Mouse (Mus musculus): Measurements from ENCODE around the gene Disp1. TPM values are rescaled to one million over a fixed set of nuclear protein-coding genes. Genes with fewer than 3 reads are reported as not detected.

Disp1 gene
- total and polyA plus RNA-seq, 2 experiments from 2014 or later = 6.3 to 7.2 TPM

- ATAC-seq = 0 out of 2 replicates have a peak, but pooled peaks have one; percentile 12
- no peak overlapping the region for H3K9ac ChIP-seq
- WGBS = 46% methylated on average over 12 of the region's 12 CpGs
Observed at GRCm38 (mm10) chr1:183140511-183141268, 80.6 kb downstream of the Disp1 start.

DNA sequence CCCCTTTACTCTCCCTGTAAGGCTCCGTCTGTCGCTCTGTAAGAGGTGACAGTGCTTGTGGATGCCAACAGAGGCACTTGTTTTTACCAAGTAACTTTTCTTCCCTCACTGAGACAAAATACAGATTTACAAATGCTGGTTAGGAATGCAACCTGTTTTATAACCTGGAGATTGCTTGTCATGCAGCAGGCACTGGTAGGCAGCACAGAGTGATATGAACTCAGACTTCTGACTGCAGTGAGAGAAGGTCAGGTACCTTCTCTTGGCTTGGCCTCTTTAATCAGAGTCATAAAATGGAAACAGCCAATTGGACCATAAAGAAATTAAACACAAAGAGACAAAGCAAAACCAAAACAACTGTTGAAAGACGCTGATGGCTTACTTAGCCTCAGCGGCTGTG lies 83.2 kb downstream of the Disp1 start:
- Histone ChIP-seq H3K4me2 (ENCODE audit: low read depth) (no peak overlapping the region), H3K4me3 (ENCODE audit: low read depth, low read length) (no peak overlapping the region), H3K27me3 (ENCODE audit: insufficient read depth, low read length) (no peaks in the 10 kb centered on the region), H3K4me1 (ENCODE audit: insufficient read depth) (peaks cover 5% of the 10 kb centered on the region; the same call in 1 of the 2 replicates), H3K9me3 (ENCODE audit: low read length) (no peaks in the 10 kb centered on the region), H3K9ac (no peak overlapping the region), H3K36me3 (ENCODE audit: insufficient read depth) (no peaks in the 10 kb centered on the region; the same call in 1 of the 2 replicates), H3K27ac (ENCODE audit: low read depth, low read length) (no peak overlapping the region)
- DNase-seq = no peak
- no peak for ATAC-seq
- no peak for TF ChIP-seq CTCF (IDR thresholded peaks at IDR 0.05; ENCODE audit: low read depth)
- 51% methylated on average over 4 of the region's 4 CpGs for WGBS

More at GRCm38 (mm10) chr1:183140511-183141268, 80.6 kb downstream of the Disp1 start:
- TF ChIP-seq CTCF (IDR thresholded peaks at IDR 0.05; ENCODE audit: low read depth) = no peak
- H3K4me3 ChIP-seq (ENCODE audit: low read depth, low read length) = no peak overlapping the region
- no peak for DNase-seq
- H3K4me2 ChIP-seq (ENCODE audit: low read depth) = no peak overlapping the region
- H3K27me3 ChIP-seq (ENCODE audit: insufficient read depth, low read length) = no peaks in the 10 kb centered on the region
- no peak overlapping the region for H3K27ac ChIP-seq (ENCODE audit: low read depth, low read length)
- no peaks in the 10 kb centered on the region for H3K9me3 ChIP-seq (ENCODE audit: low read length)
- H3K4me1 ChIP-seq (ENCODE audit: insufficient read depth) = peaks cover 5% of the 10 kb centered on the region; the same call in 1 of the 2 replicates
- H3K36me3 ChIP-seq (ENCODE audit: insufficient read depth) = no peaks in the 10 kb centered on the region

DNA sequence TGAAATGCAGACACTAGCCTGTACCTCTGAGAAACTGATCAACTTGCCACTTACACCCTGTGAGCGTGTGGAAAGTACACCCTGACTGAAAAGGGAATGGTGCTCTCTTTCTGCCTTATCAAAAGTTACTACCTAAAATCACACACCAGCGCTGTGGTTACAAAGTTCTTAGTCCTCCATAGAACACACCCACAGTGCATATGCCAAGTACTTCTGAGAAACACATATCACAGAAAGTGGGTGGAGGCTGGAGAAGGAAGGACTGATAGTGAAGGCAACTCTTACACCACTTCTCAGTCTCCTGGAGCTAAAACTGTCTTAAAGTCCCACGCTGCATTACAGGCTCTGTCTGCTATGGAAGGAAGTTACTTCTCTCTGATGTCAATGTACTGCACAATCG lies 86.9 kb downstream of the Disp1 start:
- WGBS = 92% methylated on average over 4 of the region's 4 CpGs
- ATAC-seq (no peak), DNase-seq (no peak)
- Histone ChIP-seq H3K9me3 (ENCODE audit: low read length) (no peaks in the 10 kb centered on the region), H3K9ac (no peak overlapping the region), H3K27ac (ENCODE audit: low read depth, low read length) (no peak overlapping the region), H3K4me1 (ENCODE audit: insufficient read depth) (no peaks in the 10 kb centered on the region; the same call in 1 of the 2 replicates), H3K27me3 (ENCODE audit: insufficient read depth, low read length) (no peaks in the 10 kb centered on the region), H3K36me3 (ENCODE audit: insufficient read depth) (no peaks in the 10 kb centered on the region; the same call in 1 of the 2 replicates), H3K4me2 (ENCODE audit: low read depth) (no peak overlapping the region), H3K4me3 (ENCODE audit: low read depth, low read length) (no peak overlapping the region)
- no peak for TF ChIP-seq CTCF (IDR thresholded peaks at IDR 0.05; ENCODE audit: low read depth)

DNA sequence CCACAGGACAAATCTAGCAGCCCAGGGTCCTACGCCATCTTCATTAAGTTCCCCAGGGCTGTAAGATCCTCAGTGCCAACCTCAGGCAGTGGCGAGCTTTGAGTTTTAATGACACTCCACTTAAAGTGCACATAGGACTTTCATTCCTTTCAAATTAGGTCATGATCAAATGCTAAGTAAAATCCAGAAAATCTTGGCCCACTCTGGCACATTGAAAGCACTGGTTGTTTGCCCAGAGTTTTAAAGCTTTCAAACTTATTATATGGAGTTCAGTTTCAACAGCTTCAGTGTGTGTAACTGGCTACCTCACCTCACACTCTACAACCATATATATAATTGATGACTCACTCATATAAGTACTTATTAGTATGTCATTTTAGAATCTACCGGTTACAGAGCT lies 87.9 kb downstream of the Disp1 start:
- no peak for TF ChIP-seq CTCF (IDR thresholded peaks at IDR 0.05; ENCODE audit: low read depth)
- Histone ChIP-seq H3K36me3 (ENCODE audit: insufficient read depth) (no peaks in the 10 kb centered on the region; the same call in 1 of the 2 replicates), H3K27ac (ENCODE audit: low read depth, low read length) (no peak overlapping the region), H3K9ac (no peak overlapping the region), H3K9me3 (ENCODE audit: low read length) (no peaks in the 10 kb centered on the region), H3K4me1 (ENCODE audit: insufficient read depth) (no peaks in the 10 kb centered on the region; the same call in 1 of the 2 replicates), H3K4me2 (ENCODE audit: low read depth) (no peak overlapping the region), H3K27me3 (ENCODE audit: insufficient read depth, low read length) (no peaks in the 10 kb centered on the region), H3K4me3 (ENCODE audit: low read depth, low read length) (no peak overlapping the region)
- no peak for DNase-seq
- WGBS = 50% methylated on average over 3 of the region's 3 CpGs
- no peak for ATAC-seq

GRCm38 (mm10) chr1:183127246-183127645 lies 94.1 kb downstream of the Disp1 start:
- 79% methylated on average over 4 of the region's 4 CpGs for whole genome bisulfite sequencing
- H3K27me3 ChIP-seq (ENCODE audit: insufficient read depth, low read length) = no peaks in the 10 kb centered on the region
- no peaks in the 10 kb centered on the region for H3K36me3 ChIP-seq (ENCODE audit: insufficient read depth)
- no peak for DNase-seq
- H3K9ac ChIP-seq = no peak overlapping the region
- no peak overlapping the region for H3K4me2 ChIP-seq (ENCODE audit: low read depth)
- no peak for ATAC-seq
- no peak overlapping the region for H3K4me3 ChIP-seq (ENCODE audit: low read depth, low read length)
- H3K4me1 ChIP-seq (ENCODE audit: insufficient read depth) = no peaks in the 10 kb centered on the region
- no peak overlapping the region for H3K27ac ChIP-seq (ENCODE audit: low read depth, low read length)
- no peak for TF ChIP-seq CTCF (IDR thresholded peaks at IDR 0.05; ENCODE audit: low read depth)
- H3K9me3 ChIP-seq (ENCODE audit: low read length) = no peaks in the 10 kb centered on the region

GRCm38 (mm10) chr1:183123725-183124124 lies 97.6 kb downstream of the Disp1 start:
- no peak for DNase-seq
- no peak for ATAC-seq
- TF ChIP-seq CTCF (IDR thresholded peaks at IDR 0.05; ENCODE audit: low read depth) = no peak
- Histone ChIP-seq H3K27me3 (ENCODE audit: insufficient read depth, low read length) (no peaks in the 10 kb centered on the region), H3K27ac (ENCODE audit: low read depth, low read length) (no peak overlapping the region), H3K4me3 (ENCODE audit: low read depth, low read length) (no peak overlapping the region), H3K9me3 (ENCODE audit: low read length) (no peaks in the 10 kb centered on the region), H3K36me3 (ENCODE audit: insufficient read depth) (no peaks in the 10 kb centered on the region), H3K4me2 (ENCODE audit: low read depth) (no peak overlapping the region), H3K4me1 (ENCODE audit: insufficient read depth) (no peaks in the 10 kb centered on the region), H3K9ac (no peak overlapping the region)
- 43% methylated on average over 3 of the region's 3 CpGs for WGBS

DNA sequence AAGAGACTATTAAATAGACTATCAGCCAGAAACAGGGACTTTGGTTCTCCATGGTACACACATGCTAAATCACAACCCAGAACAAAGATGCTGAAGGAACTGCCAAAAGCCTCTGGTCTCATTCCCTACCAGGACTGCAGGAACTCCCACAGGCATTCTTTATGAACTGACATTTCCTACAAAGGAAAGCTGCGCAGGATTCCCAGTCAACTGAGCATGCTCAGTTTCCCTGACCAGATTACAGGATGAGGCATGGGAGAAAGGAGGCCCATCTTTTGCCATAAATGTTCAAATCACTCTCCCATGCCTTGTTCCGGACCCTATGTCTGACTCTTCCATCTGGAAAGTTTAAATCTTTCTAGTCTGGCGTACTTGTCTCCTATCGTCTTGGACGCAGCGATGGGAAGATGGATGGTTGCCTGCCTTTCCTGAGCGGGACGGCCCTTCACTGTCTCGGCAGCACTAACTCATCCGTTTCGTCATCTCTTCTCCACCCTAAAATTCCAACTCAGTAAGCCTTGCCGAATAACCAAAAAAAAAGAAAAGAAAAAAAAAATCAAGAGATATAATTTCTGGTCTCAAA lies 100.9 kb downstream of the Disp1 start:
- H3K9me3 ChIP-seq (ENCODE audit: low read length) = no peaks in the 10 kb centered on the region
- no peak overlapping the region for H3K4me3 ChIP-seq (ENCODE audit: low read depth, low read length)
- DNase-seq (no peak), ATAC-seq (no peak)
- no peak overlapping the region for H3K4me2 ChIP-seq (ENCODE audit: low read depth)
- 89% methylated on average over 12 of the region's 12 CpGs for WGBS
- H3K27me3 ChIP-seq (ENCODE audit: insufficient read depth, low read length) = no peaks in the 10 kb centered on the region
- H3K4me1 ChIP-seq (ENCODE audit: insufficient read depth) = 0 out of 2 replicates have a peak, but pooled peaks cover 5% of the 10 kb centered on the region
- no peak overlapping the region for H3K27ac ChIP-seq (ENCODE audit: low read depth, low read length)
- H3K9ac ChIP-seq = no peak overlapping the region
- no peak for TF ChIP-seq CTCF (IDR thresholded peaks at IDR 0.05; ENCODE audit: low read depth)
- no peaks in the 10 kb centered on the region for H3K36me3 ChIP-seq (ENCODE audit: insufficient read depth)
